Mouse (Mus musculus) monocyte, adult 5-6 weeks (primary cell): ENCODE results near the gene Atrx. TPM values are rescaled to one million over a fixed set of nuclear protein-coding genes. Genes with fewer than 3 reads are reported as not detected.
"Not testable (repeated sequence)": the region's sequence is repeated elsewhere in the genome, so short reads cannot be mapped to it uniquely, and the experiment has no call there.

Source experiments
- ATAC-seq: fragments of 153-309, 156-312 bp; replicated peaks from 2 replicates; pipeline ENCODE4 v1.8.0; 2017; ENCODE audit warnings: mild to moderate bottlenecking; ENCODE audit not compliant: low TSS enrichment, insufficient number of reproducible peaks, severe bottlenecking, poor library complexity, low FRiP score
- total RNA-seq: library from RNA; stranded (forward); fragments of 200-1000, 200-491, 200-594 nt; gene quantifications from 3 replicates; pipeline ENCODE4 v1.2.3, GENCODE M21; 2017

The Atrx gene
- 260 to 491 TPM (median 321 TPM) in 3 replicates for total RNA-seq

DNA sequence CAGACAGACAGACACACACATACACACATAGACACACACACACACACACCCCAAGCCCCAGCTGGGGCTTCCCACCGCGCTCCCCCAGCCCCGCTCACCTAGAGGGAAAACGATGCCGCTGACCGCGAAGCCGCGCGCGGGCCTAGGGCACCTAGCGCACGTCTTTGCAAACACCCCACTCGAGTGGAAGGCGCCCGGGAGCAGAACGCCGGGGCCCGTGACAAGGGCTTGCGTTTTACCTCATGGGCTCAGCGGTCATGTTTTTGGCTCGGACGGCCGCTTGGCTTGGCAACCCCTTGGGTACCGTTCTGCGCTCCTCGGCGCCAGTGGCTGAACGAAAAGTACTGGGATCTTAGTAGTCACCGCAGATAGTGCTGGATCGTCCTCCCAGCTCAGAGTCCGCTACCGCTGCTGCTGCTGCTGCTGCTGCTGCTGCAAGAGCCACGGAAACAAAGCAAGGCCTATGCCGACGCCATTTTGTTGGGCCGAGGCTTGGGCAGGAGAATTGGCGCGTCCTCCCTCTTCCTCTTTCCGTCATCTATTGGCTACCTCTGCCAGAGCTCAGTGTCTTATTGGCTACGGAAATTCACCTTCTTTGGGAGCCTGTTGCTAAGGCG lies at the start of gene Atrx:
Gene Atrx, minus strand, starts transcription at position 543 of the 617 bp plus-strand sequence.
- peak; percentile 98 for ATAC-seq

DNA sequence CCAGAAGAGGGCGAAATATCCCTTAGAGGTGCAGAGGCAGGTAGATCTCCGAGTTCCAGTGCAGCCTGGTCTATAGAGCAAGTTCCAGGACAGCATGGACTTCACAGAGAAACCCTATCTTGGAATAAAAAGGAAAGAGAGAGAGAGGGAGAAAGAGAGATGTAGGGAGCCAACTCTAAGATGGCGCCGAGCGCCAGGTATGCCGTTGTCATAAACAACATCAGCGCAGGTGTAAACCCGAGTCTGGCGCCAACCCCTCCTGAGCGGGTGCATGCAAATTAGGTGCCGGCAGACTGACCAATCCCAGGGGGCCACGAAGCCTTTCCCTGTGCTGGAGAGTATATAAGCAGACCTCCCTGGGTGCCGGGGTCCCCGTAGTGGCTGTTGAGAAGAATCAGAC lies 27.9 kb upstream of the Atrx start:
- ATAC-seq: not testable (repeated sequence)

DNA sequence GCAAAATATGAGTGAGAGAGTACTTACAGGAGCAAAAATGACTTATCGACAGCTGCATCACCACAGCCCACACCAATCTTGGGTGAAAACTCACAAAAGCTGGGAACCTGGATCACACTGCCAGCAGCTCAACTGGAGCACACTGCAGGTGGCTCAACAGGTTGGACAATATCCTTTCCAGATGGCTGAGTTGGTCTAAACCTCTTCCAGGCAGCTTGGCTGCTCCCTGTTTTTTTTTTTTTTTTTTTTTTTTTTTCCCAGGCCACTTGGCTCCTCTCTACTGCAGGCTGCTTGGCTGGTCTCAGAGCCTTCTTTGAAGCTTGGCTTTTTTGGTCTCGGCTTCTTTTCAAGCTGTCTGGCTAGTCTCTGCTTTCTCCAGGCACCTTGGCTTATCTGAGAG lies 24.8 kb upstream of the Atrx start:
- no peak for ATAC-seq

DNA sequence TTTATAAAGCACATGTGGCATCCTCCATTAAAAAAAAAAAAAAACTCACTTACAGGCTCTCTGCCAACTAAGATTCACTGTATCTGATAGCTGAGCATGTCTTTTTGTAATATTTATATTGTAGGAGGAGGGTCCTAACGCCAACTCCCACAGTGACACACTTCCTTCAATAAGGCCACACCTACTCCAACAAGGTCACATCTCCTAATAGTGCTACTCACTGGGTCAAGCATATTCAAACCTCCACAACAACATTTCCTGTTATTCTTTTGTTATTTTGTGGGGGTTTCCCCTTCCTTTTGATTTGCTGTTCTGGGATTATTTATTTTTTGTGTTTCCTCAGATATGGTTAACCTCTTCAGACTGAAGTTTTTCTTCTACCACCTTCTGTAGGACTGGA lies 17.2 kb upstream of the Atrx start:
- ATAC-seq: no peak

DNA sequence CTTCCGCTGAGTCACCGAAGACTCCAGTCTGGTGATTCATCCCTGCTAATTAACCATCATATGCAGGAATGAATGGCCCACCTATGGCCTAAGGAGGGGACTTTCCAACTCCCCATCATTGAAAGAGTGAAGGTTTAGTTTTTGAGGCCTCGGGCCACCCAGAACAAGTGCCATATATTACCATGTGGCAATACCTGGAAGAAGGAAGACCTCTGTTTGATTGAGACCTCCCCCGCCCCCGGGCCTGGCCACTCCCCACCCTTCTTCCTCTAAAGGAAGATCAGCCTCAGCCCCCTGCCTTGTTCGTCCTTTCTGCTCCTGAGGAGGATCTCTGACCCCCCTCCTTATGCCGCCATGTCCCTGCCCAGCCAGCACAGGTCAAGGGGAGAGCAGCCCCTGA lies 10.0 kb upstream of the Atrx start:
- no peak for ATAC-seq

DNA sequence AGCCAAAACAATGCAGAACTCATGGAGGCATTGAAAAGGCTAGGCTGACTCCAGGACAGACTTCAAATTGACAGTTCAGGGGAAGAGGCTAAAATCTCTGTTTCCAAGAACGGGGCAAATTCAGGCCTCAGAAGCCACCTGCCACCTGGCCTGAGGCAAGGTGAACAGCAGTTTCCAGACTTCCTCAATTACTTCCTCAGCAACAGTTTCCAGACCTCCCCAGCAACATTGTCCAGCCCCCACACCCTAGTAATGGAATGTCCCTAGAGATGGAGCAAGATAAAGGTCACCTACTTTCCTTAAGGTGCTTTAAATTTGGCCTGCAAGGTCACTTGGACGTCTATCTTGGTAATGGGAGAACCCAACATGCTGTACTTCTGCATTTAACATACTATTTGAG lies 8.5 kb upstream of the Atrx start:
- ATAC-seq: no peak

DNA sequence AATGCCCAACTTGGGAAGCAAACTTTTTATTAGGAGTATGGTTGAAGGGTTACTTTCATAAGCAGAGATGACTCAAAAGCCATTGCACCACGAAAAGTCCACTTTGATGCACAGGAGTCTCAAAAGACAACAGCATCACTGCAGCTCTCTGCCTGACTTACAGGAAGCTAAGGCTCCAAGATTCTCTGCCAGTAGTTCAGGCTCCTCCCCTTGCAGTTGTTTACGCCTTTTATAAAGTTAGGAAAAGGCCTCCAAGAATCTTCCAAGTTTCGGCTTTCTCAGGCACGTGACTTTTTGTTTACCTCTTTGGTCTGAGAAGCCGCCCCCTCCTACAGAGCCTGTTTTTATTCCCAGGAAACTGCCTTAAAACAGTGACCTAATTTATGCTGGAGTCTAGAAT lies 5.1 kb upstream of the Atrx start:
- no peak for ATAC-seq

DNA sequence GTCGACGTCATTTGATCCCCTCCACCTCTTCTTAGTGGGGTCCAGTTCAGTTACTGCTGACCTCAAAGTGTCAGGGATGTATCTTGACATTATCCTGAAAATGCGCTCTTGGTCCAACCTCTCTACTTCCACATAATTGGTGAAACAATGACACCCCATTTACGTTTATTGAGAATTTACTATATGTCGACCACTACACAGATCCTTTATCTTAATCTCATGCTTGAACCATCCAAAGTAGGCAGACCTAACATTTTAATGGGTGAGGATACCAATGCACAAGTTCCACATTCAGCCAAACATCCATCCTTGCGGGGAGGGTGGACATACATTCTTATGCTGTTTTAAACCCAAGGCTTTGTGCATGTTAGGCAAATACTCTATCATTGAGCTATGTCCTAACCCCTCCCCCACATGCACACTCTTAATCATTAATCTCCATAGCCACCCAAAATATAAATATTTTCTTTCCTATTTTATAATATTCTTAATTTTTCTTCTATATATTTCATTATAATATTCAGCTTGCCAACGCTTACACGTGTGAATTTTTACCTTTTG lies 355 bp upstream of the Atrx start:
- ATAC-seq: no peak

DNA sequence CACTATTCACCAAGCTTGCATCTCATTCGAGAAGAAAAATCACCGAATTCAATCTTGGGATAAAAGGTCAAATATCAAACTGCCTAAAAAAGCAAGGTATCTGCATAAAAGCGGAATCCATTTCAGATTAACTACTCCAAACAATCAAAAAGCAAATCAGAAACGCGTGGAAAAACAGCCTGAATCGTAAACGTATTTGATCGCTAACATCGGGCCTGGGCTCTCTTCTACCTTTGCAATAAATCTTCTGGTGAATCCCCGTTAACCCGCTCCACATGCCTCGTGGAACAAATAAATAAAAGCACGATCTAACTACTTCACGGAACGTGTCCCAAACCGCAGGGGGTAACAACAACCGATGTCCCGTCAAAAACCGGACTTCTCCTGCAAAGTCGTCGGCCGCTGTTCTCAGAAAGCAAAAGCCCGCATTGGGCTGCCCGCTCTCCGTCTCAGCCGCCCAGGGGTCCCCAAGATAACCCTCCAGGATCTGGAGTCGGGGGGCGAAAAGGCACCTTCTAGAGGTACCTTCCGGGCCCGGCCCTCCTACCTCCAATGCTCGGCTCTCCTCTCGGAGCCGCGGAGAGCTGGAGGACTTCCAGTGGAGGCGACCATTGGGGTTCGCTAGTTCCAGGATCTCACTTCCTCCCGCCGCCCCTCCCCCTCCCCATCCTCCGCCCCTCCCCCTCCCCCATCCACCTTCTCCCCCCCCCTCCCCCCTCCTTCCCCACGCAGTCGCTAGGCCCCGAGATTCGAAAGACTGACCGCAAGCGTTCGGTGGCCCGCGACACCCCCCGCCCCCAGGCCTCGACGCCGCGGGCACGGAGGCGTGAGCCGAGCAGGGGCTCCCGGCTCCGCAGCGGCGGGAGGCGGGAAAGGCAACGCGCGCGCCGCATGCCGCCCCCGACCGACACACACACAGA lies 1.0 kb downstream of the Atrx start:
- 0 out of 2 replicates have a peak, but pooled peaks have one; percentile 19 for ATAC-seq

DNA sequence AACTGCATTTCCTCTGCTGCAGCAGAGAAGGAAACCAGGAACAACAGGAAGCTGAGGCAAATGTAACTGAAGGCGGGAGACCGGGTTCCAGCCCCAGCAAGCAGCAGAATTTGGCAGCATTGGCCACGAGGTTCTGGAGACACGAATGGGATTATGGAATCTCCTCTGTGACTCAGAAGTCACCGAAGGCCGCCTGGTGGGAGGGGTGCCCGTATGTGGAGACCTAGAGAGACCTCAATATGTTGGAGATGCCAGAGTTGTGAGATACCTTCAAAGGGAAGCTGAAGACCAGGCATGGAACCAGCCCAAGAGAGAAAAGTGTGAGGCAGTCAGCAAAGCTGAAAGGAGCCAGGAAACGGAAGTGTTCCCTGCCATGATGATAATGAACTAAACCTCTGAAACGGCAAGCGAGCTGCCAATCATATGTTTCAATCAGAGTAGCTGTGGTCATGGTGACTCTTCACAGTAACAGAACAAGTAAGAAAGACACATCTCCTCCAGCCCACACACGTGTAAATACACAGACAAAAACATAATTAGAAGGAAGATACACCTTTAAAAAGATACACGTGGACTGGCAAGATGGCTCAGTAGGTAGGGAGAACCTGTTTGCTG lies 3.0 kb downstream of the Atrx start:
- no peak; the same call in 1 of the 2 replicates for ATAC-seq

DNA sequence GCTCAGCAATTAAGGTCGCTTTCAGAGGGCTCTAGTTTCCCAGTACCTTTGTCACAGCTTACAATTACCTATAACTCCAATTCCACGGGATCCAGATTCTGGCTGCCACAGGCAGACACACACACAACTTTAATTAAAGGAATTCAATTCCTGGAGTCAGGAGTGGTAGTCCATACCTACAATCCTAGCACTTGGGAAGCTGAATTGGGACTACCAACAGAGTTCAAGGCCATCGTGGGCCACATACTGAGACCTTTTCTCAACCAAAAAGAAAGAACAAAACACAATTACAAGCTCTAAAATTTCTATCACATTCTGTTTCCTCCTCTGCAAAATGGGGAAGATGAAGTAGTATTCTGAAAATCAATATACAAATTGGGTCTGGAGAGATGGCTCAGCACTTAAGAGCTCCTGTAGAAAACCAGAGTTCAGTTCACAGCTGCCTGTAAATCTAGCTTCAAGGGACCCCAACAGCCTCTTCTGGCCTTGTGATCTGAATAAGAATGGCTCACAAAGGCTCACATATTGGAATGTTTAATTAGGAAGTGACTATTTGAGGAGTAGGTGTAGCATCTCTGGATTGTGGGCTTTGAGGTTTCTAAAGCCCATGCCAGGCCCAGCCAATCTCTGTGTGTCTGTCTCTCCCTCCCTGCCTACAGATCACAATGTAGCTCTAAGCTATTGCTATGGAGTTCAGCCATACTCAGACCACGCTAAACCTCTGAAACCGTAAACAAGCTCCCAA lies 4.7 kb downstream of the Atrx start:
- ATAC-seq: no peak

DNA sequence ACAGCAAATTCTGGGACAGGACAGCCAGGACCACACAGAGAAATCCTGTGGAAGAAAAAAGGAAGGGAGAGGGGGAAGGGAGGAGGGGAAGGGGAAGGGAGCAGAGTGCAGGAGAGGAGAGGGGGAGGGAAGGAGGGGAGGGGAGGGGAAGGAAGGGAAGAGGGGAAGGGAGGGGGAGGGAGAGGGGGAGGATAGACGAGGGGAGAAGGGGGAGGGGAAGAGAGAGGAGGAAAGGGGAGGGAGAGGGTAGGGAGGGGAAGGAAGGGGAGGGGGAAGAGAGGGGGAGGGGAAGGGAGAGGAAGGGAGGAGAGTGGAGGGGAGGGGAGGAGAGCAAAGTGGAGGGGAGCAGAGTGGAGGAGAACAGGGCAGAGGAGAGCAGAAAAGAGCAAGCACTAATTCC lies 5.3 kb downstream of the Atrx start:
- no peak for ATAC-seq

DNA sequence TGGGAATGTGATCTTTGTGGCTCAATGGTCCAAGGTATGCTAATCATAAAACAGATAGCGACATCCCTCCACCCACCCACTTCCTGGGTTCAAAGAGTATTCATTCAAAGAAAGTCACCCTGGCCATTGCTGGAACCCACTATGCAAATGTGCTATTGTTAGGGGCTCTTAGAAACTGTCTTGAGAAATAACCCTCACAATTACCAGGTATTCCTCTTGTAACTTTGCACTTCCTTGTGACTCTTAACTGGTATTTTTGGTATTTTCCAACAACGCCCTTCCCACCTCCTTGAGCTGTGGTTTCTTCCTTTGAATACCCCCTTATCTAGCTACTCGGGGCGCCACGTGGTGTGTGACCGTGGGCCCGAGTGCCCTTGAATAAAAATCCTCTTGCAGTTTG lies 6.2 kb downstream of the Atrx start:
- ATAC-seq: not testable (repeated sequence)

DNA sequence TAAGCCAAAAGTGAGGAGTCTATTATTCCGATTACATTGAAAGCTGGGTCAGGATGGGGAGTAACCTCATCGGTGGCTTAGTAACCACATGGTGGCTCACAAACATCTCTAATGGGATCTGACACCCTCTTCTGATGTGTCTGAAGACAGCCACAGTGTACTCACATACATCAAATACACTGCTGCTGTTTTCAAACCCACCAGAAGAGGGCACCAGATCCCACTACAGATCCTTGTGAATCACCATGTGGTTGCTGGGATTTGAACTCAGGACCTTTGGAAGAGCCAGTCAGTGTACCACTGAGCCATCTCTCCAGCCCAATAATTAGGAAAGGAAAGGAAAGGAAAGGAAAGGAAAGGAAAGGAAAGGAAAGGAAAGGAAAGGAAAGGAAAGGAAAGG lies 7.8 kb downstream of the Atrx start:
- no peak for ATAC-seq

DNA sequence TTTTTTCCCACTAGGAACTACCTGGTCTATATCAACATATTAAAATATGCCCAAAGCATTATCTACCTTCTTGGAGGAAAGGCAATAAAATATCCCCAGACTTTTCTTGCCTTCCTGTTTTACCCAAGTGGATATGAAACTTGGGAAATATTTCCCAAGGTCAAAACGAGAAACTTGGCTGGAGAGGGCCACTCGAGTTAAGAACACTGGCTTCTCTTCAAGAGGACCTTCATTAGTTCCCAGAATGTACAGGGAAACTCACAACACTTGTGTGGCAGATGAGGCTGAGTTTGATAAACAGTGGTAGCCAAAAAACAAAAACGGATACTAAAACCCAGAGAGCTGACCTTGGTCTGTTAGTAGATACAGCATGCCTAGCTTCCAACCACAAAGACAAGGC lies 17.5 kb downstream of the Atrx start:
- ATAC-seq: no peak

DNA sequence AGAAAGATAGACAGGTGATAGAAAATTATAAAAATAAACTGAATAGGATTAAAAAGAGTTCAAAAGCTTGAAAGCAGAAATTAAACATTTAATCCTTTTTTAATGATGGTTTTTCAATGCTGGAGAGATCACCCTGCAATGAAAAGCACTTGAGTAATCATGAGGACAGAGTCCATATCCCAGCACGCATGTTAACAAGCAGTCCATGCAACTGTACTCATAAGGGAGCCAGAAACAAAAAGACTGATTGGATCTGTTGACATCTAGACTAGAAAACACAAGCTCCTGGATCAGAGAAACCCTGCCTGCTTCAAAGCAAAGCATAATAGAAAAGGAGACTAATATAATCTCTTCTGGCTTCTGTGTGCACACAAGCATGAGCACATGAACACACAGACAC lies 27.6 kb downstream of the Atrx start:
- ATAC-seq: no peak

DNA sequence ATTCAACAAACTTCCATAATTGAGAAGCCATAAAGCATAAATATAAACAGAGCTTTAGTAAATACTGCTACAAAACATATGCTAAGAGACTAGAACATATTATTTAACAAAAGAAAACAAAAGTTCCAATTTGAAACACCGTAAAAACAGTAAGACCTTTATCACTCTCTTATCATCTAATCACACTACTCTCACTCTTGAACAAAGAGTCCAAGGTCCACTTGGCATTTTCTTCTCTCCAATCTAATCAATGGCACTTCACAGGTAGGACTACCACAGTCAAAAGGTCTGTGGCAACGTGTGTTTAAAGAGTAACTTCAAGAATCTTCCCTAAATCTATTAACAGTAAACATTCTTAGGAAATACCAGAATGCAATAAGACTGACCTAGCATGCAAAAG lies 42.3 kb downstream of the Atrx start:
- no peak for ATAC-seq

DNA sequence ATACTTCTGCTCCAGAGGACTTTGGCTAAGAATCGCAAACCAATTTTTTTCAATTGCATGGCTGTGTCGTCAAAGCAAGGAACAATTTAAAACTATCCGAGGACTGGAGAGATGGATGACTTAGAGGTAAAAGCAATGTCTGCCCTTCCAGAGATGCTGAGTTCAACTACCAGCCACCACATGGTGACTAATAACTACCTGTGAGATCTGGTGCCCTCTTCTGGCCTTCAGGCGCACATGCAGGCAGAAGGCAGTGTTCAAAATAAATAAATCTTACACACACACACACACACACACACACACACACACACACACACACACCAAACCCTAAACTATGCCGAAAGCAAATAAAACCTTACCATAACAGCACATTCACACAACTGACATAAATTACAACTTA lies 64.8 kb downstream of the Atrx start:
- ATAC-seq: no peak

DNA sequence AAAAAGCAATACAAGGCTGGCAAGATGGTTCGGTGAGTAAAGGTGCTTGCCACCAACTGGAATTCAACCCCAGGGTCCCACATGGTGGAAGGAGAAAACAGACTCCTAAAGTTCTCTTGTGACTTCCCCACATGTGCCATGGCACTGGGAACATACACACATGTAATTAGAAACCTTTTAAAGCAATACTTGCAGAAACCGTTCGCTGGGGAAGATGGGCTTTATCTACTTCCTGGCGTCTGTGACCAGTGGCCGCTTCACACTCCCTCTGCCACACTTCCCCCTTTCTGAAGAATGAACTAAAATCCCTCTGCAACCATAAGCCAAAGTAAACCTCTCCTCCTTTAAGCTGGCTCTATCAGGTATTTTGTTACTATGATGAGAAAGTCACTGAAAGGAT lies 104.7 kb downstream of the Atrx start:
- ATAC-seq: no peak
